Mouse (Mus musculus): ENCODE measurements around the gene Cd44.

The Cd44 gene

DNA sequence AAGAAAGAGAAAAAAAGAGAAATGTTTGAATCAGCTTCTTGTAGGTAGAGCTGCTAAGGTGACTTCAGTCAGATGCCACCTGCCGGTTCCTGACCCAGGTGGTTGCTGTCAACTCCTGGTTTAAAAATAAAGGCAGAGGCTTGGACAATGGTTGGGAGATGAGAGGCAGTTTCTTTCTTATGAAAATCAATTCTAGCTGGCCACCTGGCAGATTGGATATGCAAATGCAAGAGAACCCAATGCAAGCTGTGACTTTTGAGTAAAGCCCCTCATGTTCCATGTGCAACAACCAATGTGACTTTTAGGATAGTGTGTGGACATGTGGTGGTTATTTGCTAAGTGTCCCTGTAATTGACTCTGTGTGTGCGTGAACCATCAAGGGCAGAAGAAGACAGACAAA is 33.0 kb downstream of the Cd44 start:
- no peak for DNase-seq

DNA sequence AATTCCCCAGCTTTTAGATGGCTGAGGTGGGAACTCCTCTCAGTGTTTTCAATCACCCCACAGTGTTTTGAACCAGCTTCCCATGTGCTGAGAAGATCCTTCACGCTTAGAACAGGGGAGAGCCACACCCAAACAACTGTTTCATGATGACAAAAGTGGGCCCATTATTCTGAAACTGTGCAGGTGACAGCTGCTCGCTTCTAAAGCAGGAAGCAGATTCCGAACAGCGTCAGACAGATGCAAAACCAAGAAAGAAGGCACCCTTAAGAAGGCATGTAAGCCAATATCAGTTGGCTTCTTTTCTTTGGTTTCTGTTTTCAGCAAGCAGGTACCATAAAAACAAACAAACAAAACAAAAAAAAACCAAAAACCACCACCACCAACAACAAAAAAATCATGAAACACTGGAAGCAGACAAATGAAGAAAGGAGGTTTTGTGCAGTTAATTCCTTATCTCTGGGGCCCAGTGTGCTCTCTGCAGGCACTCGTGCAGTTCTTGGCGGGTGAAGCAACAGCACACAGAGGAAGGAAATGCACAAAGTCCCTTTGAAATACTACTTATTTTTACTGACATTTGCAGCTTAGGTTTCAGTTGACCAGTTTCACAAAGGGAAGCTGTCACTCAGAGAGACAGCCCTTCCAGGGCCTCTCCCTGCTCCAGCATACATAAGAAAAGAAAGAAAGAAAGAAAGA is 33.9 kb downstream of the Cd44 start:
- no peak for DNase-seq

DNA sequence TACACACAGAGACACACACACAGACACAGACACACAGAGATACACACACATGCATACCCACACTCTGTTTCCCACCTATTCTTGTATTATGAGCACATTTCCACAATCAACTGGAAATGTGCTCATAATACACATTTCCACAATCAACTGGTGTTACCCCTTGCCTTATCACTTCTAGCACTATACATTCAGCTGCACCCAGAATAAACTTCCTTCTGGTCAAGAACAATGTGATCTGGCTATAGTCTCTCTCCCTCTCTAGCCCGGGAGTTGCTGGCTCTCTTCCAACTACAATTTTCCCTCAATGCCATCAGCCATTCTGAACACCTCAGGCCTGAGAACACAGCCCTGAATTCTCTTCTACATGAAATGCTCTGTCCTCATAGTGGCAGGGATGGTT is 34.9 kb downstream of the Cd44 start:
- DNase-seq = no peak

DNA sequence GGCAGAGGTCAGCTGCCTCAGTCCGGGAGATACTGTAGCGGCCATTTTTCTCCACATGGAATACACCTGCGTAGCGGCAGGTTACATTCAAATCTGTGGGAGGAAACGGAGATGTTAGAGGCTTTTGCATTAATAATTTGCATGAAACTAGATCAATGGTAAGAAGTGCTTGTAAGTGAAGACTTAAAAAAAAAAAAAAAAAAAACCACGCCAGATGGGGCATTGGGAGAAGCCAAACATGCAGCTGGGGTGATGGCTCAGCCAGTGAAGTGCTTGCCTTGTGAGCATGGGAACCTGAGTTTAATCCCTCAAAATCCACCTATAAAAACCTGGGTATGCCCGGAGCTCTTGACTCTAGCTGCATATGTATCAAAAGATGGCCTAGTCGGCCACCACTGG is 36.1 kb downstream of the Cd44 start:
- no peak for DNase-seq

DNA sequence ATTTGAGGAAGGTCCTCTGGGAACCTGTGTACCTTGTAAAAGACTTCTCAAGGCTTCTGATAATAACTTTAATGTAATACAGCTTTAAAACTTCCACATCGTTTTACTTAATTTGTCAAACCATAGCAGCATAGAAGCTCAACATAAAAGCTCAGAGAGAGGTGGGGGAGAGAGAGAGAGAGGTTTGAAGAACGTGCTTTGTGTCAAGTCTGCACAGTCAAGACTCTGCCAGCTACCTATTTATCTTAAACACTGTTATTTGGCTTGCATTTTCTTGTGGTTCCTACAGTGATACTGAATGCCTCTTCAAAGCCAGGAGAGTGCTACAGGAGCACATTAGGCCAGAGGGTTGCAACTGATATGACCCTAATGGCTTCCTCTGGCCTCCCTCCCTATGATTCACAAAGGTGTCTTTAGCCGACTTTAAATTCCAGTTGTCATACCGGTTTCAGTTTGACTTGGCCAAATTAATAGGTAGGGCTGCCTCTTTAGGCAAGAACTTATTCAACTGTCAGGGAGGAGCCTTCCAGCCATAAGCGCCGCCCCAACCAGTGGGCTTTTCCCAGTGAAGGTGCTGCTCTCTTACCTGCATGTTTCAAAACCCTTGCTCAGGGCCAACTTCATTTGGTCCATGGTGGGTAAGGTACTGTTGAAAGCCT is 36.6 kb downstream of the Cd44 start:
- DNase-seq = no peak

DNA sequence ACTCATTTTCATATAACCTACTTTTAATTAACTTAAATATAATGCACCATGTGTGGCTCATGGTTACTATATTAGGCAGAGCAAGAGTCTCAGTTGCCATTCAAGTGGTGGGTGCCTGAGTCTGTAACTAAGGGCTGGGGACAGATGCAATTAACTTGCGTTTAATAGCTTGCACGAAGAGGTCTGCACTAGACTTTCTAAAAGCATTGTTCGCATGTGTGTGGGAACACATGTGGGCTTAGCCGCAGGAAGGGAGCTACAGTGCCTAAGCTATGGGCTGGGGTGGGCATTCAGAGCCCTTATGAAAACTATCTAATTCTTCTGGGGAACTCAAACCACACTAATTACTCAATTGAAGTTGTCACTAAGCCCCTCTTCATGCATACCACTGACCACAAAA is 37.4 kb downstream of the Cd44 start:
- DNase-seq = no peak

DNA sequence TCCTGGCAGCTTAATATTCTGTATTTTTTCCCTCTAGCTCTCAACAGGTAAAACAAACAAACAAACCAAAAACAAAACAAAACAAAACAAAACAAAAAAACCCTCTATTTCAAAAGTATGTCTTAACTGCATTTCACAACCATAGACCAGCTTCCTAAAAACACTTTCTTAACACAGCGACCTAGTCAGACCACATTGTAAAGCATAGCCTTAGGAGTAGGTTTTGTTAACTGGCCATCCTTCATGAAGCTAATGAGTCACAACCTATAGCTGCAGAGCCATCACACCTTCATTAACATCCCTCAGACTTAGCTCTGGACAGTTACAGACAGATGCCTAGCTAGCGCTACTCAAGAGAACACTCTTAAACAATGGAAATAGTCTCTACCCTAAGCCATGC is 37.9 kb downstream of the Cd44 start:
- no peak for DNase-seq

DNA sequence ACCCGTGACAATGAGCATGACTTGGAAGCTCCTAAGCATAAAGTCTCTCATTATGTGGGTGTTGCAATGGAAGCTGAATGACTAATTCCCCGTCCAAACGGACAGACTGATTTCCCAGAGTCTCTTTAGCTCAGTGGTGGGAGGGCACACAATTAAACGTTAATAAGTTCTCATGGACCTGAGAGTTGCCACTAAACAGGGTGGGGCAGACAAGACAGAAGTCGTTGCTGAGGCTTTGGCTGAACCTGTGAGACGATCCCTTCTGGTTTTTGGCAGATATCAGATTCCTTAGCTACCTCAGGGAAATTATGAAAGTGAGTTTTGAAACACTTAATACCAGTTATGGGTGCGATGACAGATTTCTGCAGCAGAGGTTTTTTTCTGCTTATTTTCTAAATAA is 38.8 kb downstream of the Cd44 start:
- DNase-seq = no peak

DNA sequence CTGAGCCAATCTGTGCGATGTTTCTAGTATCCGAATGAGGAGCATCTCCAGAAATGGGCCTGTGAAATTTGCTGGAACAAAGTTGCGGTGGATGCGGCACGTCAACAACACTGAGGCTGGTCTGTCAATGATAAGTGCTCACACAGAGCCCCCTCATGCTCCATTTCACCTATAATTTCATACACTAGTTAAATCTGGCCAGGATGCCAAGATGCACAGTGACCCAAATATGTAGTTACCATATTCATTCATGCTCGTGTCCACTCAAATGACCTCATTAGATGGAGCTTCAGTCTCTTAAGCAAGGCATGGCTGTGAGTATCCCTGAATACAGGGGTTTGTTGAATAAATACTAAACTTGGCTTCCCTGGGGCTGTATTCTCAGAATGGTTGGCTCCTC is 43.2 kb downstream of the Cd44 start:
- DNase-seq = no peak

DNA sequence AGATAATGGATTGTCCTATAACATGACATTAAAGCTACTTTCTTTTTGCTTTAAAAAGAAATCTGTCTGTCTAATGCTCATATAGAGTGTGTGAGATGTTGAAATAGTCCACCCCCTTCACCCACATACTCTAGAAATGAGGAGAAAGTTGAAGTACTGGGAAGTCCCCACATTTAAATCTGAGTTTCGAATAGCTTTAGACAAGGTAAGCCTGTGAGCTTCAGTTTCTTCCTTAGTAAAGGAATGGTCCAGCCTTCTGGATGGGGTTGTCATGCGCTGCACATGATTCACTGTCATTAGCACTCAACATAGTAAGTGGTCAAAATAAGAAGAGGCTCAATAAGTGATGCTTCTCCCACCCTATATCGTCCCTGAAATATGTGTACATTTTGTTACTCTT is 48.2 kb downstream of the Cd44 start:
- DNase-seq = no peak

DNA sequence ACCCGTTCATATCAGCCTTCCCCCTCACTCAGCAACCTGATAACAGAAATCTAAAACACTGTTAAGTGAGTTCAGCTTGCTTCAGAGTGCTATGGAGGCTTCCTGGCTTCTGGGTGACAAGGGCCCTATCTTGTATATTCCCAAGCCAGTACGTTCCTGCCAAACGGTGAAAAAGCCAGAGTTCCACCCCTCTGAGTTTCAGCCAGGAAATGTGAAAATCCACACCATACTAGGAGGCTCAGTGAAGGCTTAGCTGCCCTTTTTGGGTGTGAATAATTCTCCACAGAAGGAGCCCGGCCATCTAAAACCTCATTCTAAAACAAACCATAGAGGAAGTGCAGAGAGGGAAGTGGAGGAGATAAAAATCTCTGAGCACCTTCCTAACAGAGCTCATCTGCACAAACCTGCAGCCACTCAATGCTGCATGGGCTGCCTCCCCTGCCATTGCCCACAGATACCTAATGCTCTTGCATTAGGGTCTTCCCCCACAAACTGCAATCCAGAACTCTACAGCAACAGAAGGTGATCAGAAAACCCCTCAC is 49.5 kb downstream of the Cd44 start:
- DNase-seq = no peak

DNA sequence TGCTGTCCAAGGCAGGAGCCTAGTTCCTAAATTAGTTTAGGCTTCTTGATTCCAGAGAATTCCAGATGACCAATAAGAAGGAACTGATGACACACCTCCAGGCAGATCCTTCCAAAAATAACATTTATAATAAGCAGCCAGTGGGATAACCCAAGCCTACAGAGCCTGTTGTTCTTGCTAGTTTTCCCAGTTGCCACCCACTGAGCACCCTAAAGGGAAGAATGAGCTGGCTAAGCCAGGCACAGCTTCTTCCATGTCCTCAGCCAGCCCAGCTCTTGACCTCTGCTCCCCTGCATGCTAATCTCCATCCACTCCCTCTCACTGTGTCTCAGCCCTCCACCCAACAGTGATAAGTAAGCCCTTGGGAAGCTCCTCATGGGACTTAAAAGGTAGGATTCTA is 51.4 kb downstream of the Cd44 start:
- DNase-seq = no peak

DNA sequence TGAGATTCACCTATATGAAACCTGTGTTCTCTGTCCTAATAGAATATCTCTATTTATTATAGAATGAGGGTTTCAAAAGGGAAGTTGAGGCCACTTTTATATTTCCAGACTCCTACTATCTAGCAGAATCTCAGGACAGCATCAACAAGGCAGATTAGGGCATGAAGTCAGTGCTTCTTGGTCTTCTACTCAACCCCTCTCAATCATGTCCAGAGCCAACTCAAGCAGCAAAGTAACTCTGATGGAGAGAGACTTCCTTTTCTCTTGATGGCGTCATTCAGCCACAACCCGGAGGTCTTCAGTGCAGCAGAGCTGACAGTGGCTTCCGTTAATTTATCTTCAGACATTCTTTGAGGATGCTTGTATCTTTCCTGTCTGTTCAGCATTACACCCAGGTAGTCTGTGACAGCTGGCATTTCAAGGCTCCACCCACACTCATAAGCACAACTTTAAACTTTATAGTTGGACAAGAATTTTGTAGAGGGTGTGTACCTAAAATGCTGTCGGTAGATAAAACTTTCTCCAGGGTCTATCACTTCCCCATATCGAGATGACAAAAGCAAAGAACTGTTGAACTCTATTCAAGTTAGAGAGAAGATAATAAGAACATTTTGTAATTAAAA is 52.5 kb downstream of the Cd44 start:
- DNase-seq = no peak

DNA sequence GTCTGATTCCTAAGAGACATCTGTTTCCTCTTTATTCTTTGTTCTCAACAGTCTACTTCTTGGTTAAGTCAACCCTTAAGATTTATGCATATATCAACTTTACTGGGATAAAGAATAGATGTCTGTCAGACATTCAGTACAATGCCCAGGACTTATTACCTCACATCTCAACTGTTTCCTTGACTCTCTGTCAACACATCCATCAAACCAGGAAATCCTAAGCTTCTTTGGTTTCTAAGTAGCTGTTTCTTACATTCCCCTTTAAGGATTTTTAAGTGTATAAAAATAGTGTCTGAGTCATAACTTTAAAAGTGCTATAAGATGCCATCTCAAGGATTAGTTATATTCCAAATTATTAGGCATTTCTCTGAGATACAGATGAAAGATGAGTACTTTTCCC is 60.2 kb downstream of the Cd44 start:
- DNase-seq = no peak

DNA sequence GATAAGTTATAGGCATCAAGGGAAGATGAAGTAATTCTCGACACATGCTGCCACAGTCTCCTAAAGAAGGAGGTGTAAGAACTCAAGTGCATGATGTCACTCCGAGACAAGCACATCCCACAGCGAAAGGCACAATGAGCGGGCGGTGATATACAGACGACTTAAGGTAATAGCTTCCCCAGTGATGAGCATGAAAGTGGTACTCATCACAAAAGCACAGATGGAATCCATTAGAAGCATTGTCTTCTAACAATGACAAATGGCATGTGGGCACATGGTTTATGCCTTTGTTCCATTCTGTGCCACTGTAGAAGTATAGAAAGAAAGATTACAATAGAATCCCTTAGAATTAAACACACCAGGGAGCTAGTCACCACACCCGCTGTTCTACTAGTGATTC is 63.3 kb downstream of the Cd44 start:
- no peak for DNase-seq

DNA sequence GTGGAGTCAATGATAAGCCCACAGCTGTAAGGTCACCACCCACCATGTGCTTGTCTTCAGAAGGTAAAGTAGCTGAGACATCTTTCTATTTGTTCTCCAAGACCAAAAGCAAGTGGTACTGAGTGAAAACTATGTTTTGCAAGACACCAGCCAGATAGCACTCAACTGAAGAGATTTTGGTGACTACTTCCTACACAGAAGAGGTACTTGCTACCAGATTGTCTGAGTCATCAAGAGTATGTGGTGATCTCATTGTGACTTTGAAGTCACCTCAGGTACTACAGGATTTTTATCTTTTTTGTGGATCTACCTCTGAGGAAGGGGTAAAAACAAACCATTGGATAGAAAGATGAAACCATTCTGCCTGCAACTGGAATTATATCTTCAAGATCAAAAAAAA is 69.9 kb downstream of the Cd44 start:
- DNase-seq = no peak

DNA sequence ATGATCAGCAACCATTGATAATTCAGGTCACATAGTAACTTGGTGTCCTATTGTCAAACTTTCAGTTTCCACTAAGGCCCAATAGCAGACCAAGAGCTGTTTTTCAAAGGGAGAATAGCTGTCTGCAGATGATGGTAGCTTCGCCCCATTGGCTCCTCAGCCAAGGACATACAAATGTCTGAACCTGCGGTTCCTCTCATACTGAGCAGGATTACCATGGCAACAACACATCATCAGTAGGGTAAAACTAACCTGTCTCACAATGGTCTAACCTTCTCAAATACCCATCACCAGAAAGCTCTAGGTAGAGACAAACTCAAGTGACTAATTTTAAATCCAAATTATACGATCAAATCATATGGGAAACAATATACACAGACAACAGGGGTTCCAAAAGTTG is 72.3 kb downstream of the Cd44 start:
- peak; percentile 83 for DNase-seq

DNA sequence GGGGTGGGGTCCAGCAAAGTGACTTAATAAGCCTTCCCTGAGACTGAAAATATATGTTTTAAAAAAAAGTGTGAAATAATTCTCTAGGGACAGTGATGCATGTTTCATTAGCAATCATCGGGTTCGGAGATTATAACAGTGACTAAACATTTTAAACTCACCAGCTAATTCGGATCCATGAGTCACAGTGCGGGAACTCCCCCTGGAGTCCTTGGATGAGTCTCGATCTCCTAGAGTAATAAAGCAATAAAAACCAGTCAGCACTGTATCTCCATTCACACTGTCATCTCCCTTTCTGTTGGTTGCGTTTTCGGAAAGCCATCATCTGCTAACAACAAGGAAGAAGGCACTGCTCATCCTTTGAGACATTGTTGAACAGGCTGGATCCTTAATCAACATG is 73.1 kb downstream of the Cd44 start:
- DNase-seq = no peak

DNA sequence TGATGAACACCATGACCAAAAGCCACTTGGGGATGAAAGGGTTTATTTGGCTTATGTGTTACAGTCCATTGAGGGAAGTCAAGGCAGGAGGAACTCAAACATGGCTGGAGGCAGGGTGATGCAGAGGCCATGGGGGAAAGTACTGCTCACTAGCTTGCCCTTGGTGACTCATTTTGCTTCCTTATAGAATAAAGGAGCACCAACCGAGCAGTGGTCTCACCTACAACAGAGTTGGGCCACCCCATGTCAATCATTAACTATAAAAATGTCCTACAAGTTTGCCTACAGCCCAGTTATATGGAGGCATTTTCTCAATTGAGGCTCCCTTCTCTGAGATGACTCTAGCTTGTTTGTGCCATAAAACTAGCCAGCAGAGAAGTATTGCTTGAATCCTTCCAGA is 73.6 kb downstream of the Cd44 start:
- no peak for DNase-seq

DNA sequence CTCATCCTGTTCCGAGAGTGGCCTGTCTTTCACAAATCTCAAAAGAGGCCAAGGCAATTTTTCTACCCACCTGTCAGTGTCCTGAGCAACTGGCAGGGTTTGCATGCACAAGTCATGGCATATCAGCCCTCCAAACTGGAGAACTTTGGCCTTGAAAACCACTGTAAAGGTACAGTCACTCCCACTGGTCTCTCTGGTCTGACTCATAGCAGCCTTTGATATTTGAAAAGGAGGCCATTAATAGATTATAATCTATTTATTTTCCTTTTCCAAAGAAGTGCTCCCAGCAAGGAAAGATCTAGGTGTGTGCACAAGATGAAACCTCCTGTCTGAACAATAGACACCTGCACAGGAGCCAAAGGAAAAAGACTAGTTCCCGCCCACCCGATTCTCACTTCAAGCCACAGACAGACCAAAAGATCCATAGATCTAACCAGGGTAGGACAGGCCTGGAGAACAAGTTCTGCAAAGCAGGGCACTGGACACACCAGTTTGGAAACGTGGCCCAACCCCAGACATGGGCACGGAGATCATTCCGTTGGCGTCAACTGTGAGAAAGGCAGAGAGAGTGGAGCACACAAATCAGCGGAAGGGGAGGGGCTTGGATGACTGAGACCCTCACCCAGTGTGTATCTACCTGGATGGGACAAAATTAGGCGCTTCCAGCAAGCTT is 75.4 kb downstream of the Cd44 start:
- DNase-seq = no peak

DNA sequence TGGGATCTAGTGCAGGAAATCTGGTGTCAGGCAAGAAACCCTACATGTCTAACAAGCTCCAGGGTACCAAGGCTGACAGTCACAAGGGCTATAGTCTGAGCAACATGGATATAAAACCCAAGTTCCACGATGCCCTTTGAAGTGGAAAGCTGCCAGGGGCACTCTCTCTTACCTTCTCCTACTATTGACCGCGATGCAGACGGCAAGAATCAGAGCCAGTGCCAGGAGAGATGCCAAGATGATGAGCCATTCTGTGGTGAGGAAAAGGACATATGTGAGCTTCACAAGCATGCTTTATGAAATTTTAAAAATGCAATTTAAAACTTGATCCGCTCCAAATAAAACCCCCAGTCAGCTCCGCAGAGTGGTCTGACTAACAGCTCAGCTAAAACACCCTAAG is 79.4 kb downstream of the Cd44 start:
- no peak for DNase-seq

DNA sequence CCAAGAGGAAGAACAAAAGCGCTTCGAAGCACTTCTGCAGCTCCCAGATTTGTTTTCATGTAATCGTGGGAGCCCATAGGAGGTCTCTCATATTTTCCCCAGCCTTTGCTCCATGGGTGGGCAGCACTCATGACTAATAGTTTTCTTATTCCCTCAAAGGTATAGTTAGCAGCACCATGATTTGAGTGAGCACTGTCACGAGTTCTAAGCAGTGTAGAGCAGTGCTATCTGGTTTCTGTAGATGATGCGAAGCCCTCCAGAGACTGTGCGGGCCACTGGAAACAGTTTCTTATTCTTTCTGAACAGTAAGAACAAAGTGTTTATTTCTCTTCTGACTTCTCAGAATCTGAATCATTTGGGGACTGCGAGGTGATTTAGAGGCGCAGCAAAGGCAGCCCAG is 80.7 kb downstream of the Cd44 start:
- no peak for DNase-seq

DNA sequence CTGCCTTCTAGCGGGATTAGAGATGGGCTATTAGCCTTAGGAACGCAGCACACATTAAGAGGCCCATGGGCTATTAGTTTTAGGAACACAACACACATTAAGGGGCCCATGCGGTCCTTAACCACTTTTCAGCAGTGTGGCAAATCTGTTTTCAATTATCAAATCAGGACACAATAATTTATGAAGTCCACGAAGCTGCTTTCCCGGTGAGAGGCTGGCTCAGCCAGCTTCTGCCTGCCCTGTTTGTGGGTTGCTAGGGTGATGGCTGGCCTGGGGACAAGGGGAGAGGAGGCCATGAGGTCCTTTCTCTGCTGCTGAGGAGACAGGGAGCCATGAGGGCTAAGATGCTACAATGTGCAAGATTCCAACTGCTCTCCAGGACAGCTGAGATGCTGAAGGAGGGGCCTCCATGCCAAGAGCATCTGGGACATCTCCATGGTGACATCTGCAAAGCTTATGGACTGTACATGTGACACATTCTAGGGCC is 81.2 kb downstream of the Cd44 start:
- peak; percentile 10 for DNase-seq

All from kidney, postnatal 14 days (tissue).